Mouse (Mus musculus) liver, embryonic 13.5 days (tissue): ENCODE results near the gene Psmb4. TPM values are rescaled to one million over a fixed set of nuclear protein-coding genes. Genes with fewer than 3 reads are reported as not detected.
A peak's percentile ranks its signal among the peaks of the same experiment; 100 is the strongest.

ENCODE experiments used
- ATAC-seq: fragments of 200-750 bp; cut with Nextera tagmentation; 2 replicates; pipeline ENCODE4 v1.8.0; 2017; ENCODE audit warnings: low read depth, mild to moderate bottlenecking, moderate number of reproducible peaks, moderate library complexity
- DNase-seq: peaks from one replicate; pipeline ENCODE4 v3.0.0; 2022
- H3K27ac ChIP-seq: fragments of 300-500 bp; sonication (generic); 2 replicates; pipeline ENCODE4 v1.5.1; 2015; ENCODE audit warnings: moderate library complexity, mild to moderate bottlenecking, inconsistent platforms
- H3K27me3 ChIP-seq: fragments of 300-500 bp; sonication (generic); 2 replicates; pipeline ENCODE4 v1.6.1; 2015; ENCODE audit warnings: mild to moderate bottlenecking, inconsistent platforms
- H3K36me3 ChIP-seq: fragments of 300-500 bp; sonication (generic); 2 replicates; pipeline ENCODE4 v1.6.1; 2015; ENCODE audit warnings: mild to moderate bottlenecking, inconsistent platforms
- H3K4me1 ChIP-seq: fragments of 300-500 bp; sonication (generic); replicated peaks from 2 replicates; pipeline ENCODE4 v1.6.1; 2015; ENCODE audit warnings: inconsistent platforms
- H3K4me2 ChIP-seq: fragments of 300-500 bp; sonication (generic); 2 replicates; pipeline ENCODE4 v1.6.1; 2015; ENCODE audit warnings: inconsistent platforms, mild to moderate bottlenecking, moderate library complexity
- H3K4me3 ChIP-seq: fragments of 300-500 bp; sonication (generic); replicated peaks from 2 replicates; pipeline ENCODE4 v1.5.1; 2015; ENCODE audit warnings: mild to moderate bottlenecking, inconsistent platforms
- H3K9ac ChIP-seq: fragments of 300-500 bp; sonication (generic); 2 replicates; pipeline ENCODE4 v1.6.1; 2015; ENCODE audit warnings: mild to moderate bottlenecking, inconsistent platforms
- H3K9me3 ChIP-seq: fragments of 300-500 bp; sonication (generic); replicated peaks from 2 replicates; pipeline ENCODE4 v1.6.1; 2016; ENCODE audit warnings: inconsistent platforms
- WGBS: fragments of 180-500 bp; shearing (Covaris S2); methylation state at CpG from one replicate; pipeline ENCODE4 v1.1.7; 2015; ENCODE audit not compliant: insufficient replicate concordance; 5-methylcytosine and 5-hydroxymethylcytosine counted together
- polyA plus RNA-seq: library from polyadenylated mRNA; unstranded; fragments of >200 nt; fragmentation: Nextera tagmentation; extraction: Ambion mirVana; gene quantifications from 2 replicates; pipeline ENCODE4 v1.2.1, GENCODE M21; 2015

The Psmb4 gene
- polyA plus RNA-seq, 1 experiment from 2014 or later = 214 TPM

GRCm38 (mm10) chr3:94839101-94839500 is 47.7 kb downstream of the Psmb4 start:
- Histone ChIP-seq H3K9ac (peak overlapping the region; percentile 87; the same call in 1 of the 2 replicates), H3K27me3 (0 out of 2 replicates have a peak, but pooled peaks cover under 1% of the 10 kb centered on the region), H3K4me1 (peaks cover 34% of the 10 kb centered on the region), H3K36me3 (no peaks in the 10 kb centered on the region), H3K27ac (no peak overlapping the region), H3K4me2 (peak overlapping the region; percentile 88), H3K4me3 (peak overlapping the region; percentile 86), H3K9me3 (no peaks in the 10 kb centered on the region)
- ATAC-seq (no peak), DNase-seq (no peak)
- WGBS = 51% methylated on average over 5 of the region's 5 CpGs

- H3K9ac ChIP-seq = peak overlapping the region; percentile 87
- H3K9me3 ChIP-seq = no peaks in the 10 kb centered on the region
- ATAC-seq (no peak), DNase-seq (no peak)
- peak overlapping the region; percentile 86 for H3K4me3 ChIP-seq
- 0 out of 2 replicates have a peak, but pooled peaks cover 3% of the 10 kb centered on the region for H3K27me3 ChIP-seq
- H3K4me1 ChIP-seq = peaks cover 34% of the 10 kb centered on the region
- H3K4me2 ChIP-seq = peak overlapping the region; percentile 88
- H3K27ac ChIP-seq = peak overlapping the region; percentile 91
- no peaks in the 10 kb centered on the region for H3K36me3 ChIP-seq
- 18% methylated on average over 9 of the region's 9 CpGs for WGBS
These were observed 48.1 kb downstream of the Psmb4 start for GRCm38 (mm10) chr3:94838631-94839030.

- H3K4me3 ChIP-seq = peak overlapping the region; percentile 86
- DNase-seq (peak; percentile 48), ATAC-seq (peak; percentile 52)
- peak overlapping the region; percentile 88 for H3K4me2 ChIP-seq
- under 1% methylated on average over 53 of the region's 62 CpGs for WGBS
- peak overlapping the region; percentile 91 for H3K27ac ChIP-seq
- 0 out of 2 replicates have a peak, but pooled peaks cover 3% of the 10 kb centered on the region for H3K27me3 ChIP-seq
- H3K9me3 ChIP-seq = no peaks in the 10 kb centered on the region
- peak overlapping the region; percentile 87 for H3K9ac ChIP-seq
- no peaks in the 10 kb centered on the region for H3K36me3 ChIP-seq
- peaks cover 34% of the 10 kb centered on the region for H3K4me1 ChIP-seq
These were observed 48.7 kb downstream of the Psmb4 start for GRCm38 (mm10) chr3:94837959-94838496.

GRCm38 (mm10) chr3:94837183-94837890 is 49.4 kb downstream of the Psmb4 start, which contains the start of gene Pogz:
Gene Pogz, plus strand, starts transcription at chr3:94837567.
- Histone ChIP-seq H3K27ac (peak within 1 kb of the TSS; percentile 91), H3K9me3 (no peaks in the 10 kb centered on the region), H3K27me3 (0 out of 2 replicates have a peak, but pooled peaks cover 3% of the 10 kb centered on the region), H3K36me3 (no peaks in the 10 kb centered on the region), H3K4me1 (peaks cover 40% of the 10 kb centered on the region), H3K9ac (peak within 1 kb of the TSS; percentile 87), H3K4me3 (peak within 1 kb of the TSS; percentile 86), H3K4me2 (peak within 1 kb of the TSS; percentile 88)
- DNase-seq (peak; percentile 85), ATAC-seq (peak; percentile 89)
- under 1% methylated on average over 44 of the region's 57 CpGs for WGBS

GRCm38 (mm10) chr3:94835396-94835795 is 51.4 kb downstream of the Psmb4 start:
- 51% methylated on average over 3 of the region's 3 CpGs for WGBS
- Histone ChIP-seq H3K27me3 (0 out of 2 replicates have a peak, but pooled peaks cover 3% of the 10 kb centered on the region), H3K27ac (no peak overlapping the region), H3K36me3 (no peaks in the 10 kb centered on the region), H3K4me1 (peaks cover 41% of the 10 kb centered on the region), H3K9ac (no peak overlapping the region), H3K9me3 (no peaks in the 10 kb centered on the region), H3K4me2 (no peak overlapping the region), H3K4me3 (no peak overlapping the region)
- DNase-seq (no peak), ATAC-seq (no peak)

Other genes starting within 250 kb of the Psmb4 start
- gene Gm10972, start 243.8 kb downstream of the Psmb4 start, polyA plus RNA-seq = not detected in 2 replicates
- gene Tuft1, start 228.1 kb downstream of the Psmb4 start, polyA plus RNA-seq = 4.7 and 5.3 TPM in 2 replicates
- 6.7 and 8.5 TPM in 2 replicates for gene Selenbp2, start 193.4 kb downstream of the Psmb4 start, polyA plus RNA-seq
- gene Cgn, start 100.5 kb downstream of the Psmb4 start, polyA plus RNA-seq = 7.2 and 8.3 TPM in 2 replicates
- gene Pogz, start 49.4 kb downstream of the Psmb4 start, polyA plus RNA-seq = 2.4 and 2.9 TPM in 2 replicates
- 58.0 and 65.2 TPM in 2 replicates for gene Selenbp1, start 46.1 kb upstream of the Psmb4 start, polyA plus RNA-seq
- 0.96 and 1.8 TPM in 2 replicates for gene Rfx5, start 67.1 kb upstream of the Psmb4 start, polyA plus RNA-seq
- 11.6 and 12.4 TPM in 2 replicates for gene Pi4kb, start 87.8 kb upstream of the Psmb4 start, polyA plus RNA-seq
- 5.8 and 8.2 TPM in 2 replicates for gene Zfp687, start 128.5 kb upstream of the Psmb4 start, polyA plus RNA-seq
- 202 and 204 TPM in 2 replicates for gene Psmd4, start 155.7 kb upstream of the Psmb4 start, polyA plus RNA-seq
- gene Pip5k1a, start 220.0 kb upstream of the Psmb4 start, polyA plus RNA-seq = 9.6 and 10.3 TPM in 2 replicates
- 39.2 and 43.3 TPM in 2 replicates for gene Vps72, start 224.1 kb upstream of the Psmb4 start, polyA plus RNA-seq
- 0.17 and 0.67 TPM in 2 replicates for gene Tmod4, start 237.5 kb upstream of the Psmb4 start, polyA plus RNA-seq
- 33.4 and 33.5 TPM in 2 replicates for gene Scnm1, start 247.1 kb upstream of the Psmb4 start, polyA plus RNA-seq
- 7.3 and 7.5 TPM in 2 replicates for gene Lysmd1, start 247.1 kb upstream of the Psmb4 start, polyA plus RNA-seq